In the genomic region with DNA sequence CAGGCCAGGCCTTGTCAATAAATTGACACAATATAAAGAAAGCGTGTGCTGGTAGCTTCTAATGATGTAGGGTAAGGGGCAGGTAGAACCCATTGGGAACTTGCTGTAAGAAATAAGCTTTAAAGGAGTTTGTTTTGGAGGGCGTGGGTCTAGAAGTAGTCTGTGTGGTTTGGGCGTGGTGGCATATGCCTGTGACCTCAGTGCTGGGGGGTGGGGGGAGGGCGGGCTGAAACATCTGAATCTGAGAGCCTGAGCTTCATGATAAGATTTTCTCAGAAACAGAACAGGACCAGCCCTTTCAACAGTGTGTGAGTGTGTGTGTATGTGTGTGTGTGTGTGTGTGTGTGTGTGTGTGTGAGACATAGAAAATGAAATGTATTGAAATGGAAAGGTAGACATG, we compare ENCODE assay signal across 13 mouse cellular contexts. TPM values are rescaled to one million over a fixed set of nuclear protein-coding genes. Genes with fewer than 3 reads are reported as not detected.
DNase-seq lines count a peak whose midpoint lies in the region; ATAC-seq and TF ChIP-seq lines count a peak whose summit lies in the region.
"Had no signal": no experiment of that assay in that cellular context is flagged by ENCODE, and none has a peak within 500 bp of the region (broad histone marks: within the 10 kb centered on the region; RNA-seq: fewer than 3 reads in every experiment).

No protein-coding gene starts in this region.

- DNase-seq in spleen, adult 2 months (ENCODE audit: low read depth in 1 of 2, low spot score in 2 of 2) = peak in 1 of 2 experiments; percentile 60
- DNase-seq in spleen, adult 18-20 months = no peak
- DNase-seq in c-Kit-positive CD71-negative TER-119-negative erythroid progenitor cells, embryonic 14.5 days (ENCODE audit: low read depth) = peak; percentile 52
- peak; percentile 47 for DNase-seq in liver, embryonic 13.5 days
- no peak for DNase-seq in urinary bladder, adult 18-20 months (ENCODE audit: low spot score in 2 of 2)
- DNase-seq in thymus, adult 18-20 months = no peak
- DNase-seq in frontal cortex, adult 2 months (ENCODE audit: extremely low spot score in 1 of 2, low spot score in 1 of 2) = no peak
- DNase-seq: embryo, embryonic 11 days had no signal

- no peaks in the 10 kb centered on the region for H3K36me3 ChIP-seq in spleen, adult 2 months (ENCODE audit: control insufficient read depth, insufficient read depth, low read length)
- no peaks in the 10 kb centered on the region for H3K36me3 ChIP-seq in liver, embryonic 13.5 days
- H3K36me3 ChIP-seq in stomach, embryonic 15.5 days = no peaks in the 10 kb centered on the region
- H3K36me3 ChIP-seq: heart, embryonic 13.5 days had no signal

- peaks cover 2% of the 10 kb centered on the region; the same call in 1 of the 2 replicates for H3K4me1 ChIP-seq in spleen, adult 2 months (ENCODE audit: control insufficient read depth, insufficient read depth, insufficient read length)
- H3K4me1 ChIP-seq in liver, embryonic 13.5 days (replicated peaks) = peaks cover 43% of the 10 kb centered on the region
- H3K4me1 ChIP-seq in stomach, embryonic 15.5 days = no peaks in the 10 kb centered on the region

- no peak overlapping the region; the same call in 1 of the 2 replicates for H3K4me3 ChIP-seq in spleen, adult 2 months (ENCODE audit: extremely low read depth, insufficient read depth, insufficient read length)
- H3K4me3 ChIP-seq in liver, embryonic 13.5 days (replicated peaks) = peak overlapping the region; percentile 25; the same call in 1 of the 2 replicates
- H3K4me3 ChIP-seq in stomach, embryonic 15.5 days (replicated peaks) = no peak overlapping the region
- H3K4me3 ChIP-seq: heart, embryonic 13.5 days had no signal

- H3K27ac ChIP-seq in spleen, adult 2 months (ENCODE audit: insufficient read depth, low read length) = peak overlapping the region; percentile 46; the same call in 1 of the 2 replicates
- H3K27ac ChIP-seq in liver, embryonic 13.5 days = no peak overlapping the region; the same call in 1 of the 2 replicates
- H3K27ac ChIP-seq in stomach, embryonic 15.5 days = no peak overlapping the region
- H3K27ac ChIP-seq: heart, embryonic 13.5 days had no signal

- no peak for TF ChIP-seq POLR2A in spleen, adult 2 months (IDR thresholded peaks at IDR 0.05; ENCODE audit: low read depth, low read length)

- H3K27me3 ChIP-seq in spleen, adult 2 months (ENCODE audit: control insufficient read depth, insufficient read depth, low read length) = no peaks in the 10 kb centered on the region
- no peaks in the 10 kb centered on the region for H3K27me3 ChIP-seq in liver, embryonic 13.5 days
- no peaks in the 10 kb centered on the region for H3K27me3 ChIP-seq in stomach, embryonic 15.5 days (replicated peaks)
- H3K27me3 ChIP-seq: heart, embryonic 13.5 days had no signal

- peak overlapping the region; percentile 57 for H3K9ac ChIP-seq in liver, embryonic 13.5 days
- no peak overlapping the region for H3K9ac ChIP-seq in stomach, embryonic 15.5 days
- H3K9ac ChIP-seq: heart, embryonic 13.5 days had no signal

- ATAC-seq in liver, embryonic 13.5 days (ENCODE audit: low read depth) = peak; percentile 98
- ATAC-seq in stomach, embryonic 15.5 days (ENCODE audit: insufficient read depth, low FRiP score, low read depth) = peak; percentile 90
- ATAC-seq: forebrain, embryonic 14.5 days had no signal

- WGBS in spleen, adult 2 months = 54% methylated on average over 4 of the region's 4 CpGs
- WGBS in liver, embryonic 13.5 days (ENCODE audit: insufficient replicate concordance) = 19% methylated on average over 4 of the region's 4 CpGs
- WGBS in stomach, embryonic 15.5 days = 67% methylated on average over 4 of the region's 4 CpGs

- H3K4me2 ChIP-seq in liver, embryonic 13.5 days = peak overlapping the region; percentile 58
- H3K4me2 ChIP-seq in stomach, embryonic 15.5 days = no peak overlapping the region
- H3K4me2 ChIP-seq: heart, embryonic 13.5 days had no signal

- no peaks in the 10 kb centered on the region for H3K9me3 ChIP-seq in liver, embryonic 13.5 days (replicated peaks)
- no peaks in the 10 kb centered on the region for H3K9me3 ChIP-seq in stomach, embryonic 15.5 days
- H3K9me3 ChIP-seq: heart, embryonic 13.5 days had no signal

- no peak for TF ChIP-seq CTCF in spleen, adult 2 months (IDR thresholded peaks at IDR 0.05; ENCODE audit: extremely low read depth, insufficient read depth, insufficient read length, insufficient replicate concordance)

RNA-seq across cellular contexts. Expression of a gene that starts 17.4 kb away (rescaled TPM):
- 2.7 and 4.2 TPM in 2 replicates for polyA plus RNA-seq in spleen, adult 2 months (2012; rRNA removed)
- 6.2 and 7.5 TPM in 2 replicates for polyA plus RNA-seq in liver, embryonic 13.5 days (2015; fragmentation: Nextera tagmentation; extraction: Ambion mirVana)
- 8.0 and 8.1 TPM in 2 replicates for polyA plus RNA-seq in stomach, embryonic 15.5 days (2015; fragmentation: Nextera tagmentation; extraction: Ambion mirVana)
- 8.7 and 9.1 TPM in 2 replicates for polyA plus RNA-seq in frontal cortex, adult 2 months (2012; rRNA removed)

RNA-seq across cellular contexts. Expression of a gene that starts 29.6 kb away (rescaled TPM):
- not detected in 2 replicates for polyA plus RNA-seq in spleen, adult 2 months (2012; rRNA removed)
- not detected in 2 replicates for polyA plus RNA-seq in liver, embryonic 13.5 days (2015; fragmentation: Nextera tagmentation; extraction: Ambion mirVana)
- polyA plus RNA-seq in stomach, embryonic 15.5 days (2015; fragmentation: Nextera tagmentation; extraction: Ambion mirVana) = not detected in 2 replicates
- polyA plus RNA-seq in frontal cortex, adult 2 months (2012; rRNA removed) = 0.06 and 0.12 TPM in 2 replicates
- polyA plus RNA-seq: heart, embryonic 13.5 days; intestine, embryonic 14.5 days; liver, adult 2 months had no signal

RNA-seq across cellular contexts. Expression of a gene that starts 55.3 kb away (rescaled TPM):
- polyA plus RNA-seq in spleen, adult 2 months (2012; rRNA removed) = 2.5 and 2.9 TPM in 2 replicates
- polyA plus RNA-seq in liver, embryonic 13.5 days (2015; fragmentation: Nextera tagmentation; extraction: Ambion mirVana) = 16.0 and 16.7 TPM in 2 replicates
- 21.5 and 22.2 TPM in 2 replicates for polyA plus RNA-seq in stomach, embryonic 15.5 days (2015; fragmentation: Nextera tagmentation; extraction: Ambion mirVana)
- polyA plus RNA-seq in frontal cortex, adult 2 months (2012; rRNA removed) = 29.4 and 32.1 TPM in 2 replicates

Comparison
In these comparisons a context has a peak if more than half of its experiments do, and no peak if none do; other contexts are left out.
1. DNase-seq: peak in c-Kit-positive CD71-negative TER-119-negative erythroid progenitor cells, embryonic 14.5 days (single experiment) and liver, embryonic 13.5 days (single experiment); none in spleen, adult 18-20 months (0 of 2), urinary bladder, adult 18-20 months (0 of 2), thymus, adult 18-20 months (0 of 2) and frontal cortex, adult 2 months (0 of 2).